Comparison of ENCODE assay signal across 35 mouse cellular contexts in genomic region chr3:103040285-103040684, GRCm38 (mm10). TPM values are rescaled to one million over a fixed set of nuclear protein-coding genes. Genes with fewer than 3 reads are reported as not detected.
"Had no signal": no experiment of that assay in that cellular context is flagged by ENCODE, and none has a peak within 500 bp of the region (broad histone marks: within the 10 kb centered on the region; RNA-seq: fewer than 3 reads in every experiment).

No protein-coding gene starts in this region.

- H3K4me1 ChIP-seq: heart, embryonic 10.5 days; heart, embryonic 12.5 days; hindbrain, embryonic 10.5 days; hindbrain, embryonic 12.5 days; limb, embryonic 13.5 days; limb, embryonic 15.5 days; liver, embryonic 12.5 days had no signal

- H3K27me3 ChIP-seq: heart, embryonic 12.5 days; hindbrain, embryonic 12.5 days; limb, embryonic 13.5 days; limb, embryonic 15.5 days; liver, embryonic 12.5 days had no signal

- H3K9ac ChIP-seq: heart, embryonic 12.5 days; hindbrain, embryonic 12.5 days; hindbrain, embryonic 14.5 days; limb, embryonic 13.5 days; limb, embryonic 15.5 days; liver, embryonic 12.5 days; liver, embryonic 14.5 days had no signal

- H3K4me2 ChIP-seq: heart, embryonic 12.5 days; hindbrain, embryonic 12.5 days; hindbrain, embryonic 14.5 days; limb, embryonic 13.5 days; limb, embryonic 15.5 days; liver, embryonic 12.5 days had no signal

- DNase-seq: gastrocnemius, adult 2 months; gastrocnemius, postnatal 10 days; gastrocnemius, postnatal 25 days; heart, postnatal 10 days; heart, postnatal 4 days; kidney, adult 18-20 months; kidney, adult 8-10 months; kidney, postnatal 10 days; kidney, postnatal 25 days; kidney, postnatal 4 days; layer of hippocampus, adult 9-11 months; layer of hippocampus, postnatal 36 days; left cerebral cortex, postnatal 4 days had no signal

- H3K4me3 ChIP-seq: gastrocnemius, adult 2 months; heart, embryonic 10.5 days; heart, embryonic 12.5 days; hindbrain, embryonic 10.5 days; hindbrain, embryonic 12.5 days; layer of hippocampus, adult 2 months; limb, embryonic 13.5 days; limb, embryonic 15.5 days; liver, embryonic 12.5 days had no signal

- H3K9me3 ChIP-seq: heart, embryonic 10.5 days; heart, embryonic 12.5 days; hindbrain, embryonic 10.5 days; hindbrain, embryonic 12.5 days; limb, embryonic 13.5 days; limb, embryonic 15.5 days; liver, embryonic 12.5 days had no signal

- ATAC-seq: hindbrain, postnatal 0 days; liver, embryonic 12.5 days had no signal

- H3K27ac ChIP-seq: gastrocnemius, adult 2 months; heart, embryonic 10.5 days; hindbrain, embryonic 10.5 days; hindbrain, embryonic 12.5 days; hindbrain, embryonic 14.5 days; hindbrain, postnatal 0 days; layer of hippocampus, adult 2 months; limb, embryonic 13.5 days; limb, embryonic 15.5 days; liver, embryonic 12.5 days; liver, embryonic 14.5 days had no signal

RNA-seq across cellular contexts. Expression of gene Ampd1, which starts 33.5 kb away (rescaled TPM):
- total RNA-seq: granulocyte monocyte progenitor cell, adult 5-6 weeks; heart, postnatal 10 days; heart, postnatal 25 days; layer of hippocampus, adult 2 months; layer of hippocampus, postnatal 14 days; layer of hippocampus, postnatal 36 days; left cerebral cortex, adult 18-20 months; left cerebral cortex, postnatal 10 days; left cerebral cortex, postnatal 25 days; left cerebral cortex, postnatal 4 days had no signal
- polyA plus RNA-seq: frontal cortex, adult 2 months; heart, embryonic 10.5 days; heart, embryonic 12.5 days; hindbrain, embryonic 12.5 days; hindbrain, embryonic 14.5 days; hindbrain, postnatal 0 days; intestine, embryonic 14.5 days; kidney, embryonic 14.5 days; limb, embryonic 11.5 days; liver, adult 2 months had no signal
